Mouse (Mus musculus): ENCODE results near the gene Rbfox1.

- no peak for TF ChIP-seq CTCF (IDR thresholded peaks at IDR 0.05; ENCODE audit: extremely low read depth, insufficient read depth, low read length)
- TF ChIP-seq POLR2A (IDR thresholded peaks at IDR 0.05; ENCODE audit: extremely low read depth, insufficient read depth, low read length) = no peak
Observed at GRCm38 (mm10) chr16:6283496-6283895, 398.3 kb downstream of the Rbfox1 start.

All from cortical plate, adult 2 months (tissue).